In genomic region chr6:41606214-41606613, GRCm38 (mm10) we compare ENCODE assay signal across 8 mouse cellular contexts. TPM values are rescaled to one million over a fixed set of nuclear protein-coding genes. Genes with fewer than 3 reads are reported as not detected.
DNase-seq lines count a peak whose midpoint lies in the region; ATAC-seq and TF ChIP-seq lines count a peak whose summit lies in the region.

No protein-coding gene starts in this region.

- H3K36me3 ChIP-seq in intestine, embryonic 16.5 days (ENCODE audit: control insufficient read depth, insufficient read depth, low read length): no peaks in the 10 kb centered on the region
- no peaks in the 10 kb centered on the region for H3K36me3 ChIP-seq in limb, embryonic 15.5 days
- no peaks in the 10 kb centered on the region for H3K36me3 ChIP-seq in neural tube, embryonic 12.5 days

- peak; percentile 61 for ATAC-seq in granulocyte monocyte progenitor cell, adult 5-6 weeks (replicated peaks; ENCODE audit: poor library complexity, severe bottlenecking)
- no peak for ATAC-seq in intestine, embryonic 16.5 days
- no peak for ATAC-seq in limb, embryonic 15.5 days (ENCODE audit: insufficient number of reproducible peaks, low FRiP score, low TSS enrichment, low read depth)
- peak; percentile 3 for ATAC-seq in neural tube, embryonic 12.5 days (ENCODE audit: low FRiP score, low read depth)
- no peak for ATAC-seq in erythroblast, adult 5-6 weeks (replicated peaks; ENCODE audit: low FRiP score, poor library complexity, severe bottlenecking)

- no peak for TF ChIP-seq CTCF in brain, embryonic 14.5 days (IDR thresholded peaks at IDR 0.05; ENCODE audit: borderline replicate concordance, extremely low read depth, insufficient read depth, insufficient read length)

- peak overlapping the region; percentile 78; the same call in 1 of the 2 replicates for H3K4me3 ChIP-seq in intestine, embryonic 16.5 days (ENCODE audit: low read length)
- H3K4me3 ChIP-seq in limb, embryonic 15.5 days: peak overlapping the region; percentile 76
- H3K4me3 ChIP-seq in neural tube, embryonic 12.5 days: peak overlapping the region; percentile 65

- DNase-seq in heart, adult 11 months: peak; percentile 92
- no peak for DNase-seq in heart, adult 8-10 months (ENCODE audit: low spot score)
- DNase-seq in brain, embryonic 14.5 days (ENCODE audit: low read depth): peak; percentile 78

- no peak for TF ChIP-seq POLR2A in brain, embryonic 14.5 days (IDR thresholded peaks at IDR 0.05; ENCODE audit: borderline replicate concordance, extremely low read depth, insufficient read depth, insufficient read length, poor library complexity, severe bottlenecking)

- peaks cover 3% of the 10 kb centered on the region; the same call in 1 of the 2 replicates for H3K27me3 ChIP-seq in intestine, embryonic 16.5 days (replicated peaks; ENCODE audit: control insufficient read depth, insufficient read depth, low read length)
- no peaks in the 10 kb centered on the region for H3K27me3 ChIP-seq in limb, embryonic 15.5 days
- no peaks in the 10 kb centered on the region for H3K27me3 ChIP-seq in neural tube, embryonic 12.5 days (replicated peaks)

- peak overlapping the region; percentile 96; the same call in 1 of the 2 replicates for H3K4me2 ChIP-seq in intestine, embryonic 16.5 days (ENCODE audit: low read depth, low read length)
- H3K4me2 ChIP-seq in limb, embryonic 15.5 days: peak overlapping the region; percentile 96
- peak overlapping the region; percentile 86 for H3K4me2 ChIP-seq in neural tube, embryonic 12.5 days (replicated peaks)

- 23% methylated on average over 4 of the region's 4 CpGs for WGBS in intestine, embryonic 16.5 days
- WGBS in limb, embryonic 15.5 days: 13% methylated on average over 4 of the region's 4 CpGs
- WGBS in neural tube, embryonic 12.5 days: 4% methylated on average over 4 of the region's 4 CpGs

- H3K9ac ChIP-seq in intestine, embryonic 16.5 days (ENCODE audit: low read depth, low read length): peak overlapping the region; percentile 8; the same call in 1 of the 2 replicates
- H3K9ac ChIP-seq in limb, embryonic 15.5 days: no peak overlapping the region
- H3K9ac ChIP-seq in neural tube, embryonic 12.5 days: peak overlapping the region; percentile 77

- no peak overlapping the region for H3K27ac ChIP-seq in intestine, embryonic 16.5 days (ENCODE audit: low read length)
- H3K27ac ChIP-seq in limb, embryonic 15.5 days: no peak overlapping the region
- H3K27ac ChIP-seq in neural tube, embryonic 12.5 days: no peak overlapping the region

- no peaks in the 10 kb centered on the region for H3K9me3 ChIP-seq in intestine, embryonic 16.5 days (ENCODE audit: control insufficient read depth, low read length)
- H3K9me3 ChIP-seq in limb, embryonic 15.5 days: no peaks in the 10 kb centered on the region
- no peaks in the 10 kb centered on the region for H3K9me3 ChIP-seq in neural tube, embryonic 12.5 days

- H3K4me1 ChIP-seq in intestine, embryonic 16.5 days (ENCODE audit: control insufficient read depth, insufficient read depth, low read length): peaks cover 5% of the 10 kb centered on the region; the same call in 1 of the 2 replicates
- H3K4me1 ChIP-seq in limb, embryonic 15.5 days: peaks cover 10% of the 10 kb centered on the region
- peaks cover 6% of the 10 kb centered on the region; the same call in 1 of the 2 replicates for H3K4me1 ChIP-seq in neural tube, embryonic 12.5 days

RNA-seq across cellular contexts. Expression of gene Ephb6, which starts 0.9 kb away (rescaled TPM):
- total RNA-seq in heart, adult 8-10 months (2022): 1 to 10 TPM in 2 of 4 experiments, under 1 TPM in 2; 0.41 to 1.7 (median 1.1) TPM
- polyA plus RNA-seq in brain, embryonic 14.5 days (2012; rRNA removed): 42.6 and 49.7 TPM in 2 replicates
- 0.09 and 1.7 TPM in 2 replicates for total RNA-seq in granulocyte monocyte progenitor cell, adult 5-6 weeks (2014; fragmentation: Nextera tagmentation)
- 1.2 and 5.4 TPM in 2 replicates for total RNA-seq in granulocyte monocyte progenitor cell, adult 5-6 weeks (2017)
- 6.6 and 7.4 TPM in 2 replicates for polyA plus RNA-seq in intestine, embryonic 16.5 days (2015; fragmentation: Nextera tagmentation; extraction: Ambion mirVana)
- polyA plus RNA-seq in limb, embryonic 15.5 days (2015; fragmentation: Nextera tagmentation; extraction: Ambion mirVana): 22.6 and 22.8 TPM in 2 replicates
- polyA plus RNA-seq in neural tube, embryonic 12.5 days (2016; fragmentation: Nextera tagmentation; extraction: Ambion mirVana): 22.7 and 23.6 TPM in 2 replicates
- total RNA-seq in erythroblast, adult 5-6 weeks (2015; ENCODE audit: low replicate concordance): not detected in 2 replicates
- total RNA-seq in erythroblast, adult 5-6 weeks (2017; ENCODE audit: low replicate concordance): 0.28 TPM in 1 of 2 replicates, not detected in the other

RNA-seq across cellular contexts. Expression of gene Trpv6, which starts 30.0 kb away (rescaled TPM):
- total RNA-seq in heart, adult 8-10 months (2022): not detected
- polyA plus RNA-seq in brain, embryonic 14.5 days (2012; rRNA removed): 0.04 and 0.06 TPM in 2 replicates
- total RNA-seq in granulocyte monocyte progenitor cell, adult 5-6 weeks (2014; fragmentation: Nextera tagmentation): not detected in 2 replicates
- total RNA-seq in granulocyte monocyte progenitor cell, adult 5-6 weeks (2017): not detected in 2 replicates
- polyA plus RNA-seq in intestine, embryonic 16.5 days (2015; fragmentation: Nextera tagmentation; extraction: Ambion mirVana): 0.29 and 0.35 TPM in 2 replicates
- 0.83 and 1.0 TPM in 2 replicates for polyA plus RNA-seq in limb, embryonic 15.5 days (2015; fragmentation: Nextera tagmentation; extraction: Ambion mirVana)
- polyA plus RNA-seq in neural tube, embryonic 12.5 days (2016; fragmentation: Nextera tagmentation; extraction: Ambion mirVana): 0.49 and 0.57 TPM in 2 replicates
- total RNA-seq in erythroblast, adult 5-6 weeks (2015; ENCODE audit: low replicate concordance): not detected in 2 replicates
- total RNA-seq in erythroblast, adult 5-6 weeks (2017; ENCODE audit: low replicate concordance): not detected in 2 replicates

Comparison
In these comparisons a context has a peak if more than half of its experiments do, and no peak if none do; other contexts are left out.
1. ATAC-seq: peak in granulocyte monocyte progenitor cell, adult 5-6 weeks (single experiment) and neural tube, embryonic 12.5 days (single experiment); none in intestine, embryonic 16.5 days (single experiment), limb, embryonic 15.5 days (single experiment) and erythroblast, adult 5-6 weeks (single experiment).
2. Peak in every context shown above with its lines, with median percentiles within 50 percentile points of each other: H3K4me2 ChIP-seq and H3K4me3 ChIP-seq.